Mouse (Mus musculus): Measurements from ENCODE around the gene Mylip.

DNA sequence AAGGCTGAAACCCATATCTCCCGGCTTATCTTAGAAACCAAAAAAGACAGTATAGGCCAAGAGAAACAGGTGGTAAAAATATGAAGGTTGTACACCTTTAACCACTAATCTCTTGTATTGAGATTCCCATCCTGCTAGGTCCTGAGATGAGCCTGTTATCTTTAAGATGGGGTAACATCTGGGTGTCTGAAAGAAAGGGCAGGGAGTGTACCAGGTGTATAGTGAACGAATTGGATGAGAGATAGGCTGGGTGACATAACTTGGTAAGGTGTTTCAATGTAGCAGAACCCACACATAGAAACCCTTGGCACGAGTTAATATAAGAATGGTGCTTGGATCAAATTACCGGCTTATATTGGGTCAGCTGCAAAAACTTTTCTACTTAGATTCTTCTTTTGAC lies 653 bp upstream of the Mylip start:
- TF ChIP-seq CTCF (IDR thresholded peaks at IDR 0.05; ENCODE audit: insufficient read depth, low read depth, low read length) = no peak
- TF ChIP-seq POLR2A (IDR thresholded peaks at IDR 0.05; ENCODE audit: insufficient read depth, low read depth, low read length) = no peak

All from olfactory bulb, adult 2 months (tissue).